Mouse (Mus musculus) urinary bladder, adult 2 months (tissue): ENCODE results near the gene Pramel4. TPM values are rescaled to one million over a fixed set of nuclear protein-coding genes. Genes with fewer than 3 reads are reported as not detected.
"Not testable (repeated sequence)": the region's sequence is repeated elsewhere in the genome, so short reads cannot be mapped to it uniquely, and the experiment has no call there.

Experiments
- DNase-seq: peaks from one replicate; pipeline ENCODE4 v3.0.0; 2022; ENCODE audit warnings: low spot score
- polyA plus RNA-seq: library from polyadenylated mRNA; depleted of rRNA; stranded (reverse); fragments of >200 nt; gene quantifications from 2 replicates; pipeline ENCODE4 v1.2.3, GENCODE M21; 2012; rRNA removed

Pramel4 gene
- polyA plus RNA-seq, result not detected in 2 replicates

GRCm38 (mm10) chr4:144058826-144059225, at the start of gene Pramel4:
TSS of gene Pramel4 (plus strand) at chr4:144059126.
- not testable (repeated sequence) for DNase-seq

GRCm38 (mm10) chr4:144106174-144106573, 47.2 kb downstream of the Pramel4 start, which contains the start of gene Gm13102:
TSS of gene Gm13102 (plus strand) at chr4:144106474.
- DNase-seq, result not testable (repeated sequence)

Other genes starting within 250 kb of the Pramel4 start
- gene Gm13084, start 243.0 kb upstream of the Pramel4 start, polyA plus RNA-seq, result not detected in 2 replicates
- gene Gm13103, start 212.6 kb upstream of the Pramel4 start, polyA plus RNA-seq, result not detected in 2 replicates
- gene Pramef6, start 158.7 kb upstream of the Pramel4 start, polyA plus RNA-seq, result not detected in 2 replicates
- not detected in 2 replicates for gene Pramef25, start 108.1 kb upstream of the Pramel4 start, polyA plus RNA-seq
- gene Gm13101, start 92.2 kb upstream of the Pramel4 start, polyA plus RNA-seq, result not detected in 2 replicates
- gene Pramef17, start 64.8 kb upstream of the Pramel4 start, polyA plus RNA-seq, result not detected in 2 replicates
- gene Gm13102, start 47.3 kb downstream of the Pramel4 start, polyA plus RNA-seq, result 0.03 TPM in 1 of 2 replicates, not detected in the other
- not detected in 2 replicates for gene Oog3, start 103.5 kb downstream of the Pramel4 start, polyA plus RNA-seq
- not detected in 2 replicates for gene Oog2, start 131.6 kb downstream of the Pramel4 start, polyA plus RNA-seq
- gene C87977, start 154.2 kb downstream of the Pramel4 start, polyA plus RNA-seq, result not detected in 2 replicates
- gene Pramel5, start 221.4 kb downstream of the Pramel4 start, polyA plus RNA-seq, result not detected in 2 replicates